Mouse (Mus musculus) telencephalon, adult 2 months (tissue): ENCODE measurements around the gene Gipc2.

Experiments used
- DNase-seq: peaks from one replicate; pipeline ENCODE4 v3.0.0-alpha.2; 2011; ENCODE audit warnings: low read depth, low spot score

The Gipc2 gene

GRCm38 (mm10) chr3:152117941-152118340 lies 48.1 kb downstream of the Gipc2 start:
- DNase-seq = no peak

GRCm38 (mm10) chr3:152116140-152116539 lies 49.9 kb downstream of the Gipc2 start:
- no peak for DNase-seq

GRCm38 (mm10) chr3:152114786-152115185 lies 51.2 kb downstream of the Gipc2 start:
- no peak for DNase-seq

- no peak for DNase-seq
These were observed 51.8 kb downstream of the Gipc2 start for GRCm38 (mm10) chr3:152114222-152114621.

GRCm38 (mm10) chr3:152113496-152113895 lies 52.5 kb downstream of the Gipc2 start:
- DNase-seq = no peak

GRCm38 (mm10) chr3:152112664-152113063 lies 53.4 kb downstream of the Gipc2 start:
- no peak for DNase-seq

- no peak for DNase-seq
These were observed 54.5 kb downstream of the Gipc2 start for GRCm38 (mm10) chr3:152111482-152111881.

GRCm38 (mm10) chr3:152111081-152111480 lies 54.9 kb downstream of the Gipc2 start:
- peak; percentile 72 for DNase-seq

- DNase-seq = no peak
These were observed 56.8 kb downstream of the Gipc2 start for GRCm38 (mm10) chr3:152109260-152109587.

GRCm38 (mm10) chr3:152108560-152109259 lies 57.3 kb downstream of the Gipc2 start:
- DNase-seq = no peak

- no peak for DNase-seq
These were observed 58.0 kb downstream of the Gipc2 start for GRCm38 (mm10) chr3:152108003-152108395.

GRCm38 (mm10) chr3:152107149-152108002 lies 58.7 kb downstream of the Gipc2 start:
- no peak for DNase-seq

- DNase-seq = peak; percentile 84
These were observed 59.5 kb downstream of the Gipc2 start for GRCm38 (mm10) chr3:152106225-152107148.

- peak; percentile 87 for DNase-seq
These were observed 60.7 kb downstream of the Gipc2 start for GRCm38 (mm10) chr3:152105341-152105740.

GRCm38 (mm10) chr3:152103381-152103780 lies 62.6 kb downstream of the Gipc2 start:
- no peak for DNase-seq

- no peak for DNase-seq
These were observed 64.6 kb downstream of the Gipc2 start for GRCm38 (mm10) chr3:152101459-152101858.

- DNase-seq = no peak
These were observed 65.8 kb downstream of the Gipc2 start for GRCm38 (mm10) chr3:152100119-152100818.

GRCm38 (mm10) chr3:152095030-152095429 lies 71.0 kb downstream of the Gipc2 start:
- no peak for DNase-seq

- no peak for DNase-seq
These were observed 73.5 kb downstream of the Gipc2 start for GRCm38 (mm10) chr3:152092385-152093057.

GRCm38 (mm10) chr3:152089178-152089577 lies 76.9 kb downstream of the Gipc2 start:
- DNase-seq = no peak

- no peak for DNase-seq
These were observed 84.6 kb downstream of the Gipc2 start for GRCm38 (mm10) chr3:152081381-152081780.
